Mouse (Mus musculus): ENCODE results near the gene Mpv17. TPM values are rescaled to one million over a fixed set of nuclear protein-coding genes. Genes with fewer than 3 reads are reported as not detected.

Gene Mpv17
- polyA plus RNA-seq, 1 experiment from 2014 or later: 162 TPM

DNA sequence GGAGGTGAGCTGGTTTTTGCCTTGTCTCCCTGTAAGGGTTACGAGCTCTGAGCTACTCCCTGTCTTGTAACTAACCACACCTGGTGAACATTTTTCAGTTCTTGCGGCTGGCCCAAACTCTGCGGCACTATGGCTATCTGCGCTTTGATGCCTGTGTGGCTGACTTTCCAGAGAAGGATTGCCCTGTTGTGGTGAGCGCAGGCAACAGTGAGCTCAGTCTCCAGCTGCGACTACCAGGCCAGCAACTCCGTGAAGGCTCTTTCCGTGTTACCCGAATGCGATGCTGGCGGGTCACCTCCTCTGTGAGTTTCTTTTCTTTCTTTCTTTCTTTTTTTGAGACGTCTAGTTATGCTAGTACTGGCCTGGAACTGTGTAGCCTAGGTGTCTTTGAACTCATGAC, 43.0 kb upstream of the Mpv17 start:
- POLR2A ChIA-PET: no interaction called here
- in situ Hi-C loops (cut with MboI; ENCODE audit: low pct_unique_long_range_greater_than_20kb): no loop called here
- DNase-seq (ENCODE audit: low read depth, low spot score): no peak
- CTCF ChIA-PET: no interaction called here
- TF ChIP-seq CTCF (IDR thresholded peaks at IDR 0.05): no peak
- no peaks in the 10 kb centered on the region for H3K27me3 ChIP-seq
- no peak for ATAC-seq

DNA sequence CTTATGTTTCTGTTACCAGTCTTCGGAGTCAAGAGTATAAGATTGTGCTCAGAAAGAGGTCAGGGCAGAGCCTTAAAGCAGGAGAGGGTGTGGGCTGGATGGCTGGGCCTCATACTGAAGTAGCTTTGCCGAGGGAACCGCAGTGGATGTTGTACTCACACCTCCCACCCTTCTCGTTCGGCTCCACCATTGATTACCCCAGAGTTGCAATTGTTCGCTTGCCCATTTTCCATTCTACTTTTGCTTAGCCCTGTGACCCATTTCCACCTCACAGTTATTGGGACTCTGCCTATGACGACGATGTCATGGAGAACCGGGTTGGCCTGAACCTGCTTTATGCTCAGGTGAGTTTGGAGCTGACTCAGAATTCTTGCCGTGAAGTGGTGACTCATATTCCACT, 42.2 kb upstream of the Mpv17 start:
- no peak for TF ChIP-seq CTCF (IDR thresholded peaks at IDR 0.05)
- POLR2A ChIA-PET: interaction anchor here (0.6 kb wide), 1 partner anchor 36 kb away, joined by 3 read pairs; no protein-coding TSS in a partner anchor
- in situ Hi-C loops (cut with MboI; ENCODE audit: low pct_unique_long_range_greater_than_20kb): no loop called here
- H3K27me3 ChIP-seq: no peaks in the 10 kb centered on the region
- ATAC-seq (no peak), DNase-seq (ENCODE audit: low read depth, low spot score) (no peak)
- CTCF ChIA-PET: no interaction called here

DNA sequence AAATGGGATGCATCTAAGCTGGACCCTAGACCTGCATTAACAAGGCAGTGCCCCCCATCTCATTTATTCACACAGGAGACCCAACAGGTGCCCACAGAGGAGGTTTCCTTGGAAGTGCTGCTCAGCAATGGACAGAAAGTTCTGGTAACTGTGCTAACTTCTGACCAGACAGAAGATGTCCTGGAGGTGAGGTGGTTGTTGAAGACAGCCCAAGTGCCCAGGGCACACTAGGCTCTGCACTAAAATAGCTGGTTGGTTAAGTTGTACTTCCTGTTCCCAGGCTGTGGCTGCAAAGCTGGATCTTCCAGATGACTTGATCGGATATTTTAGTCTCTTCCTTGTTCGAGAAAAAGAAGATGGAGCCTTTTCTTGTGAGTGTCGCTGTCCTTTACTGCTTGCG, 41.6 kb upstream of the Mpv17 start:
- TF ChIP-seq CTCF (IDR thresholded peaks at IDR 0.05): no peak
- ChIA-PET CTCF (no interaction called here), POLR2A (no interaction called here)
- ATAC-seq (no peak), DNase-seq (ENCODE audit: low read depth, low spot score) (no peak)
- H3K27me3 ChIP-seq: no peaks in the 10 kb centered on the region
- in situ Hi-C loops (cut with MboI; ENCODE audit: low pct_unique_long_range_greater_than_20kb): no loop called here

DNA sequence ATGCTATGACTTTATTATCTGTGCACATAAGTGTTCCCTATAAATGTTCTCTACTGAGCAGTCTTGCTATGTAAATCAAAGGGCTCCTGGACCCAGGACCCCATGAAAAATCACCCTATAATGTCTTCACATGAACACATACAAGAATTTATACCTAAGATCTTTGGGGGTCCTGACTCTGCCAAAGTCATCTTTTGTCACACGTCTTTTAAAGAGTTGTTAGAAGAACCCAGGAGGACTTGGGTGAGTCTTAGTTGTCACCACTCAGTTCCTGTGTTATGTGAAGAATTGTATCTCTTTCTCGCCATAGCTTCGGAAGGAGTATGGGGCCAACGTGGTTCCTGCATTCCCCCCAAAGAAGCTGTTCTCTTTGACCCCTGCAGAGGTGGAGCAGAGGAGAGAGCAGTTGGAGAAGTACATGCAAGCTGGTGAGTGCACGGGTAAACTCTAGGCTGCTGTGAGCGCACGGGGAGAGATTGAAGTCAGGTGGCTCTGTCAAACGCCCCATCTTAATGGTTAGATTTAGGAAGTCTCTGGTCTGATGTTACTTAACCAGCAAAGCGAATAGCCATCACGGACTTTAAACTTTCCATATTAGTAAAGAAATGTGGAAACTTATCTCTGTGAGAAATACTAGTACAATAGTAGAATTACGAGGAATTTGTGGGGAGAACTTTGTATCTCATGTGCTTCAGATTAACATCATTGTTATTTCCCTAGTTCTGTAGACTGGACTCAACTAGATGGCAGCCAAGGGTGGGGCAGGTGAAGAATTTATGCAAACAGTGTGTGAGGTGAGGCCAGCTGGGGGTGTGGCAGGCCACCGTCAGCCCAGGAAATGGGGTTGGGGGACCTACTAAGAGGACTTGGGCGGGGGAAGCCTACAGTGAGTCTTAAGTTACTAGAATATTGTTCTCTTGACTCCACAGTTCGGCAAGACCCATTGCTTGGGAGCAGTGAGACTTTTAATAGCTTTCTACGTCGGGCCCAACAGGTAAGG, 40.7 kb upstream of the Mpv17 start:
- in situ Hi-C loops (cut with MboI; ENCODE audit: low pct_unique_long_range_greater_than_20kb): no loop called here
- ChIA-PET POLR2A (interaction anchor here (0.6 to 3.0 kb wide), 4 partner anchors 7 to 141 kb away, joined by 3 to 14 read pairs (median 6); partner anchors contain the start of genes Gm29609, Gtf3c2 and Zfp513), CTCF (no interaction called here)
- H3K27me3 ChIP-seq: no peaks in the 10 kb centered on the region
- DNase-seq (ENCODE audit: low read depth, low spot score) (no peak), ATAC-seq (no peak)
- no peak for TF ChIP-seq CTCF (IDR thresholded peaks at IDR 0.05)

DNA sequence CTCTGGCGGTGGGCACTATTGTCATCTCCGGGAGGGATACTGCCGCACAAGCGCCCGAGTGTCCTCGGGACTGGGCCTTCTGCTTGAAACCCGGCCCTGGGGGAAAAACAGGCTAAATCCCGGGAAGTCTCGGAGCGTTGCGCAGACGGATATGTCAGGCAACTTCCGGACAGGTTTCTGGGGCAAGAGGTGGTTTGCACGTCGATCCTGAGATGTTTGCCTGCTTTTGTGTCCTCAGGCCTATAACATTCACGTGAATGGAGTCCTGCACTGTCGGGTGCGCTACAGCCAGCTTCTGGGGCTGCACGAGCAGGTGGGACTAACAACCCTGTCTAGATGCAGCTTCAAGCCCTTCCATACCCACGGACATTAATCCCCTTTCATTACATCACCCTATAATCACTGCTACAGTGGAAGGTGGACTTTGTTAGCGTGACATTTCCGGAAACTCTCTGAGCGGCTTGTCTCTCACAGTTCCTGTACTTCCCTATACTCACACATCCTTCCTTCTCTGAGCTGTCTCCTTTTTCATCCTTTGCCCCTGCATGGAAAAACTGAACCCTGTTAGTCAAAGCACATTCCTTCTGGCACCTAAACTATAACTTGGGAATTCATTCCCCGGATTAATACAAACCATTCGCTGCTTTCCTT, 39.7 kb upstream of the Mpv17 start:
- TF ChIP-seq CTCF (IDR thresholded peaks at IDR 0.05): no peak
- CTCF ChIA-PET: interaction anchor here (1.1 to 1.9 kb wide), 3 partner anchors 8 to 134 kb away, joined by 4 to 5 read pairs (median 5); partner anchors contain the start of gene Zfp513
- DNase-seq (ENCODE audit: low read depth, low spot score): no peak
- no peak for ATAC-seq
- POLR2A ChIA-PET: interaction anchor here (1.1 to 3.0 kb wide), 7 partner anchors 8 to 97 kb away, joined by 3 to 14 read pairs (median 5); partner anchors contain the start of genes Gm29609, Gtf3c2, Ift172 and Zfp513
- in situ Hi-C loops (cut with MboI; ENCODE audit: low pct_unique_long_range_greater_than_20kb): no loop called here
- H3K27me3 ChIP-seq: no peaks in the 10 kb centered on the region

DNA sequence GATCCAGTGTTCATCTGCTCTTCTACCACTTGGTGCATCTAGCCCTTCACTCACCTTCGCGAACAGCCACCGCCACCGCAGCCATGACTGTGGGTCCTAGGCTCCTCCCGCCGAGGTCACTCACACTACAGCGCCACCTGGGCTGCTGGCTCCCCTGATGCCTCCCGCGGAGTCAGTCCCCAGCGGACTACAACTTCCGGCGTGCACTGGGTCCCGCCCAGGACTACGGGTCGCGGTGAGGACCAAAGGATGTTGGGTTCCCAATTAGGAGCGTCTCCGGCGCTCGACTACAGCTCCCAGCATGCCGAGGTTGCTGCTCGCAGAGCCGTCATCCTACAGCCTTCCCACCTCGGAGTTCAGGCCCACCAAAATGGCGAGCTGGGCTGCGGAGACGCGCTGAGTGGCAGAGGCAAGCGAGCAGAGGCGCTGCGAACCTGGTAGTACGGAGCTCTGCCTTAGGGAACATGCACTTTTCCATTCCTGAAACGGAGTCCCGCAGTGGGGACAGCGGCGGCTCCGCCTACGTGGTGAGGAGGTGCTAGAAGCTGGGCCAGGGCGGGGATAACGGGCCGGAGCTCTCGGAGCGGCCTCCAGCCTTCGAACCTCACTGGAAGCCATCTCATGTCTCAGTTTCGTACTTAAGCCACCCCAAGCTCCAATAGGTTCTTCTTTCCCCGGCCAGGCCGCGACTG, 39.0 kb upstream of the Mpv17 start, which contains the start of the genes Snx17 and Eif2b4:
TSS of gene Snx17 (plus strand) at position 289 of the 692 bp plus-strand sequence.
TSS of gene Eif2b4 (minus strand) at position 492 of the 692 bp plus-strand sequence.
- DNase-seq (ENCODE audit: low read depth, low spot score) (peak; percentile 95), ATAC-seq (peak; percentile 88)
- POLR2A ChIA-PET: interaction anchor here (0.9 to 3.8 kb wide), 10 partner anchors 9 to 97 kb away, joined by 3 to 24 read pairs (median 5); partner anchors contain the start of genes Gm29609, Gtf3c2, Ift172 and Mpv17
- no peaks in the 10 kb centered on the region for H3K27me3 ChIP-seq
- TF ChIP-seq CTCF (IDR thresholded peaks at IDR 0.05): no peak
- CTCF ChIA-PET: interaction anchor here (1.0 to 1.9 kb wide), 4 partner anchors 9 to 135 kb away, joined by 4 to 5 read pairs (median 5); partner anchors contain the start of gene Zfp513
- in situ Hi-C loops (cut with MboI; ENCODE audit: low pct_unique_long_range_greater_than_20kb): no loop called here

DNA sequence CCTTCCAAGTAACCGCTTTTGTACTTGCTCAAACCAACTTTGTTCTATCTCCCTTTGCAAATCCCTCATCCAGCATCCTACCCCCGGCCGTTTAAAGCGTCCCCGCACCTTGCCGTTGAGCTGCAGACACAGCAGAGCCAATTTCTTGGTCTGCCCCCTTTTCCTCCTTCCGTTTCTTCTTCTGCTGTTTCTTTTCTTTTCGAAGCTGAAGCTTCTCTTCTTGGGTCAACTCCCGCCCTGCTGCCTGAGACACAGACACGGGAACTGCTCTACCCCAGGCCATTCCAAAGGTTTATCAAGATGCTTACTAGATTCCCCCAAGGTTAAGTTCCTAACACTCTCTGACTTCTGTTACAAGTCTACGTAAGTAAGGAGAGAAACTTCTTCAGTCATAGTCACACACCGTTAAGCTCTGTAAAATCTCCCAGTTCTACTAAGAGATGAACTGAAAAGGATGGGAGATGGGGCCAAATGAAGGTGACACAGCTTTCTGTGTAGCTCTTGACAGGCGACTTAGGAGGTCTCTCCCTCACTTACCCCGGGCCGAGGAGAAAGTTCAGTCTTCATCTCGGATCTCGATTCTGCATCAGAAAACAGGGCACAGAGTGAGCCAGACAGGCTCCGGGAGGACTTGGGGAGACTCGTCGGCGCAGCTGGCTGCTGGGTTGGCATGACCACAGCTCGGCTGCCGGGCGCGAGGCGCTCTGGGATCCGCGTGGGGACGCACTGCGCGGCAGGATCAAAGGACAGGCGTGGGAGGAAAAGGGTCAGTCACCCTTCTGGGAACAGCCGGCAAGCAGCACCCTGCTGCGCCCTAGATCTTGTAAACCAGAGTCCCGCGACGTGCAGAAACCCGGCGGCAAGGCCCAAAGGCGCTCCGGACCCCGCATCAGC, 38.2 kb upstream of the Mpv17 start:
- no peaks in the 10 kb centered on the region for H3K27me3 ChIP-seq
- ATAC-seq (peak; percentile 41), DNase-seq (ENCODE audit: low read depth, low spot score) (no peak)
- ChIA-PET POLR2A (interaction anchor here (0.9 to 3.8 kb wide), 9 partner anchors 10 to 98 kb away, joined by 3 to 24 read pairs (median 4); partner anchors contain the start of genes Gm29609, Gtf3c2, Ift172 and Mpv17), CTCF (interaction anchor here (0.9 to 1.9 kb wide), 3 partner anchors 11 to 136 kb away, joined by 3 to 5 read pairs (median 4); no protein-coding TSS in a partner anchor)
- no peak for TF ChIP-seq CTCF (IDR thresholded peaks at IDR 0.05)
- in situ Hi-C loops (cut with MboI; ENCODE audit: low pct_unique_long_range_greater_than_20kb): no loop called here

DNA sequence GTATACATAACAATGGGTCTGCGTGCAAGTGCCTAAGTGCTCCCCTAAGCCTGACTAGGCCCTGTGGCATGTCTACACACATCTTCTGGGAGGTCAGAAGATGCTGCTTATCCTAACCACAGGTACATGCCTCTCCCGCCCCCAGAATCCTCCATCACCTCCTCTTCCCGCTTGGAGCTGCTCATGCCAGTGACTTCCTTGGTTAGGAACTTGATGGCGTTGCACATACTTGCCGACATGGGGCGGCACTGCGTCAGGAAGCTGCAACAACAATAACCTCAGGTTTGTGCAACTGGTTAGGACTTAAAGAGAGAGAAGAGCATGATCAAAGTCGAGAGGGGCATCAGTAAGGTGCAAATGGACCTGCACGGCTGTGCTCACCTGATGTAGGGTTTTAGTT, 36.1 kb upstream of the Mpv17 start:
- CTCF ChIA-PET: interaction anchor here (1.5 kb wide), 1 partner anchor 10 kb away, joined by 8 read pairs; the partner anchor contains the start of genes Gm29609 and Gtf3c2
- no peaks in the 10 kb centered on the region for H3K27me3 ChIP-seq
- POLR2A ChIA-PET: interaction anchor here (3.8 kb wide), 1 partner anchor 10 kb away, joined by 24 read pairs; the partner anchor contains the start of genes Gm29609 and Gtf3c2
- in situ Hi-C loops (cut with MboI; ENCODE audit: low pct_unique_long_range_greater_than_20kb): no loop called here
- no peak for DNase-seq (ENCODE audit: low read depth, low spot score)
- no peak for TF ChIP-seq CTCF (IDR thresholded peaks at IDR 0.05)
- no peak for ATAC-seq
